Mouse (Mus musculus) limb, embryonic 15.5 days (tissue): Measurements from ENCODE around the gene Borcs6. TPM values are rescaled to one million over a fixed set of nuclear protein-coding genes. Genes with fewer than 3 reads are reported as not detected.
"Not testable (repeated sequence)": the region's sequence is repeated elsewhere in the genome, so short reads cannot be mapped to it uniquely, and the experiment has no call there.

Experiments
- ATAC-seq: fragments of 200-750 bp; cut with Nextera tagmentation; 2 replicates; pipeline ENCODE4 v1.8.0; 2017; ENCODE audit warnings: low read depth, moderate TSS enrichment; ENCODE audit not compliant: insufficient number of reproducible peaks, low FRiP score, low TSS enrichment
- H3K27ac ChIP-seq: fragments of 300-500 bp; sonication (generic); 2 replicates; pipeline ENCODE4 v1.5.1; 2015; ENCODE audit warnings: moderate library complexity, mild to moderate bottlenecking, inconsistent platforms
- H3K27me3 ChIP-seq: fragments of 300-500 bp; sonication (generic); 2 replicates; pipeline ENCODE4 v1.6.1; 2015; ENCODE audit warnings: inconsistent platforms
- H3K36me3 ChIP-seq: fragments of 300-500 bp; sonication (generic); 2 replicates; pipeline ENCODE4 v1.6.1; 2015; ENCODE audit warnings: inconsistent platforms
- H3K4me1 ChIP-seq: fragments of 300-500 bp; sonication (generic); 2 replicates; pipeline ENCODE4 v1.6.1; 2015; ENCODE audit warnings: inconsistent platforms
- H3K4me2 ChIP-seq: fragments of 300-500 bp; sonication (generic); 2 replicates; pipeline ENCODE4 v1.6.1; 2015; ENCODE audit warnings: mild to moderate bottlenecking, inconsistent platforms
- H3K4me3 ChIP-seq: fragments of 300-500 bp; sonication (generic); 2 replicates; pipeline ENCODE4 v1.5.1; 2015; ENCODE audit warnings: mild to moderate bottlenecking, inconsistent platforms
- H3K9ac ChIP-seq: fragments of 300-500 bp; sonication (generic); 2 replicates; pipeline ENCODE4 v1.6.1; 2015; ENCODE audit warnings: inconsistent platforms
- H3K9me3 ChIP-seq: fragments of 300-500 bp; sonication (generic); 2 replicates; pipeline ENCODE4 v1.6.1; 2016; ENCODE audit warnings: inconsistent platforms
- WGBS: fragments of 180-500 bp; shearing (Covaris S2); methylation state at CpG from one replicate; pipeline ENCODE4 v1.1.7; 2015; 5-methylcytosine and 5-hydroxymethylcytosine counted together
- polyA plus RNA-seq: library from polyadenylated mRNA; unstranded; fragments of >200 nt; fragmentation: Nextera tagmentation; extraction: Ambion mirVana; gene quantifications from 2 replicates; pipeline ENCODE4 v1.2.1, GENCODE M21; 2015

The Borcs6 gene
- 12.9 and 13.7 TPM in 2 replicates for polyA plus RNA-seq

DNA sequence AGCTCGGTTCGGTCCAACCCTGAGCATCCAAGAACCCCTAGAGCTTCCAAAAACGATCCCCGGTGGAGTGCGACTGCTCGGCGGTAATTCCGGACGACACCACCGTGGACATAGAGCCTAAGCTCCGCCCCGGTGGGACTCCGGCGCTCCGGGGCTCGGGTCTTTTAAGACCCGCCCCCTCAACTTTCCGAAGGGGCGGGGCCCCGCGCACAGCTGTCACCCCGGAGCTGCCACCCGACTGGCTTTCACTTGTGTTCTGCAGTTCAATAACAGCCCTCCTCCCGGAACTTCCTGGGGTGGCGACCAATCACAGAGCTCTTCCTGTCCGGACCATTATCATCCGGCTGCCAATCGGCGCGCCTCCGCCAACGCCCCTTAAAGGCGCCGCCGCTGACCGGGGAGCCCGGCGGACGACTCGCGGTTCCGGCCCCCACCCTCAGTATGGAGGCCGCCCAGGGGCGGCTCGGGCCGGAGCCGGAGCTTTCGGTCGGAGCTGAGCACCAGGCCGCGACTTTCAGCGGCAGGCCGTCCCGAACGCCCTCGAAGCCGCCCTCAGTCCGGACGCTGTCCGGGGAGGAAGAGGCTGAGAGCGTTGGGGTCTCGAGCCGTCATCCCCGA lies at the start of gene Borcs6:
TSS of gene Borcs6 (plus strand) at position 361 of the 618 bp plus-strand sequence.
- H3K9me3 ChIP-seq: no peaks in the 10 kb centered on the region
- H3K4me3 ChIP-seq: peak within 1 kb of the TSS; percentile 96
- peak within 1 kb of the TSS; percentile 93 for H3K4me2 ChIP-seq
- H3K27ac ChIP-seq: peak within 1 kb of the TSS; percentile 95
- no peaks in the 10 kb centered on the region for H3K27me3 ChIP-seq
- peak; percentile 91 for ATAC-seq
- peak within 1 kb of the TSS; percentile 86 for H3K9ac ChIP-seq
- WGBS: under 1% methylated on average over 64 of the region's 64 CpGs
- H3K36me3 ChIP-seq: no peaks in the 10 kb centered on the region
- peaks cover 33% of the 10 kb centered on the region for H3K4me1 ChIP-seq

DNA sequence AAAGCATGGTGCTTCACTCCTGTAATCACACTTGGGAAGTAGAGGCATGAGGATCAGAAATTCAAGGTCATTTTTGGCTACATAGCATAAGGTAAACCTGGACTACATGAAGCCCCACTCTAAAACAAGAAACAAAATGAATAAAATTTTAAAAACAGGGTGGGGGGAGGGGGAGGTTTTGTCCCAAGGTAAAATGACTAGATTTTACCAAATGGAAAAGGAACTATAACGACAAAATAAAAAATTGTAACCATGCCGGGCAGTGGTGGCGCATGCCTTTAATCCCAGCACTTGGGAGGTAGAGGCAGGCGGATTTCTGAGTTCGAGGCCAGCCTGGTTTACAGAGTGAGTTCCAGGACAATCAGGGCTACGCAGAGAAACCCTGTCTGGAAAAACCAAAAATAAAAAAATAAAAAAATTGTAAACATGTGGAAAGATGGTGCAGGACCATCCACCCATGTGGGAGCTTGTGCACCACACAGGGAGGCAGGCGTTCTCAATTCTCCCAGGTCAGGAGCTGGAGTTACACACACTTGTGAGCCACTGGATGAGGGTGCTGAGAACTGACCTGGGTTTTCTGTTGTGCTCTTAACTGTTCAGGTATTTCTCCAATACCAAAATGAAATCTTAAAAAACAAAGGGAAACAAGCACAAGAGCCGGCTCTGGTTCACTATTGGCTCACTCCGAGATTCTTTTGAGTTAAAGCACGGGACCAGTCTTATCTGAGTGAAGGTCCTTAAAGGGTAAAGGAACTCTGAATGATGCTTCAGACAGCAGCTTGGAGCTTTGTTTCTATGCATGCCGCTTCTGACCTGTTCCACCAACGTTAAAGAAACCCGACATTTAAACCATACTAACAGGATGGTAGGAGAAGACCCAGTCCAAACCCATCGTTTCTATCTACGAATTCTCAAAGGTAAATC lies 48.9 kb upstream of the Borcs6 start:
- no peak overlapping the region for H3K9ac ChIP-seq
- H3K4me1 ChIP-seq: peaks cover 25% of the 10 kb centered on the region
- no peak overlapping the region for H3K27ac ChIP-seq
- 86% methylated on average over 15 of the region's 15 CpGs for WGBS
- no peak for ATAC-seq
- no peak overlapping the region; the same call in 1 of the 2 replicates for H3K4me2 ChIP-seq
- no peaks in the 10 kb centered on the region for H3K27me3 ChIP-seq
- no peak overlapping the region for H3K4me3 ChIP-seq
- H3K9me3 ChIP-seq: no peaks in the 10 kb centered on the region
- no peaks in the 10 kb centered on the region for H3K36me3 ChIP-seq

DNA sequence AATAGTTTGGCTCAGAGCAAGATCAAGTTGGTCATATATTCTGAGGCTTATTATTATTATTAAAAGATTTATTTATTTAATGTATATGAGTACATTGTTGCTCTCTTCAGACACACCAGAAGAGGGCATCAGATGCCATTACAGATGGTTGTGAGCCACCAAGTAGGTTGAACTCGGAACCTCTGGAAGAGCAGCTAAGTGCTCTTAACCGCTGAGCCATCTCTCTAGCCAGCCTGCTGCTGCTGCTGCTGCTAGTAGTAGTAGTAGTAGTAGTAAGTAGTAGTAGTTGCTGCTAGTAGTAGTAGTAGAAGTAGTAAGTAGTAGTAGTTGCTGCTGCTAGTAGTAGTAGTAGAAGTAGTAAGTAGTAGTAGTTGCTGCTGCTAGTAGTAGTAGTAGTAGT lies 48.1 kb upstream of the Borcs6 start:
- not testable (repeated sequence) for ATAC-seq, H3K9me3 ChIP-seq, H3K9ac ChIP-seq, H3K36me3 ChIP-seq, H3K27me3 ChIP-seq
- peaks cover 25% of the 10 kb centered on the region for H3K4me1 ChIP-seq
- peak overlapping the region; percentile 56 for H3K4me3 ChIP-seq
- H3K27ac ChIP-seq: peak overlapping the region; percentile 83; the same call in 1 of the 2 replicates
- peak overlapping the region; percentile 81 for H3K4me2 ChIP-seq
- WGBS: 67% methylated on average over 2 of the region's 2 CpGs

DNA sequence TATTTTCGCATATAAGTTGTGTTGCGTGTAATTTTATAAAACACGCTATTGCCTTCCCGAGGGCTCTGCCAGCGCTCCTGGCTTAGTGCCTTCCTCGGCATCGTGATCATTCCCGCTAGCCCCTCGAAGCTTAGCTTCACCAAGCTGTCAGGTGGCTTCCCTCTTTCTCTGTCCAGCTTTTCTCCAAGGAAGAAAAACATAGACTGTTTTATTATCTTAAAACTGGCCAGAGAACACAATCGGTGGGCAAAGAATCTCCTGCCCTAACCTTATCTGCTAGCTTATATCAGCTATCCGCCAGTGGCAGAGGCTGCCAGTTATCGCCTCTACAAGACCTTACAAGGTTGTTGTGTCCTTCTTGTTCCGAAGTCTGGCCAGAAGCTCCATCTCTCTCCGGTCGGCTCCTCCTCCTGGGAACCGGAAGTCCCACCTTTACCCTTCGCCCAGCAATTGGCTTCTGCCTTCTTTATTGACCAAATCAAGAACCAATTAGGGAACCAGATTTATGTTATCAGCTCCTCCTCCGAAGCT lies 47.4 kb upstream of the Borcs6 start:
- Histone ChIP-seq H3K4me1 (peaks cover 31% of the 10 kb centered on the region), H3K9me3 (no peaks in the 10 kb centered on the region), H3K36me3 (no peaks in the 10 kb centered on the region), H3K4me3 (peak overlapping the region; percentile 56), H3K4me2 (peak overlapping the region; percentile 81), H3K27ac (peak overlapping the region; percentile 83), H3K9ac (peak overlapping the region; percentile 56), H3K27me3 (no peaks in the 10 kb centered on the region)
- 1% methylated on average over 18 of the region's 18 CpGs for WGBS
- ATAC-seq: peak; percentile 68; the same call in 1 of the 2 replicates

DNA sequence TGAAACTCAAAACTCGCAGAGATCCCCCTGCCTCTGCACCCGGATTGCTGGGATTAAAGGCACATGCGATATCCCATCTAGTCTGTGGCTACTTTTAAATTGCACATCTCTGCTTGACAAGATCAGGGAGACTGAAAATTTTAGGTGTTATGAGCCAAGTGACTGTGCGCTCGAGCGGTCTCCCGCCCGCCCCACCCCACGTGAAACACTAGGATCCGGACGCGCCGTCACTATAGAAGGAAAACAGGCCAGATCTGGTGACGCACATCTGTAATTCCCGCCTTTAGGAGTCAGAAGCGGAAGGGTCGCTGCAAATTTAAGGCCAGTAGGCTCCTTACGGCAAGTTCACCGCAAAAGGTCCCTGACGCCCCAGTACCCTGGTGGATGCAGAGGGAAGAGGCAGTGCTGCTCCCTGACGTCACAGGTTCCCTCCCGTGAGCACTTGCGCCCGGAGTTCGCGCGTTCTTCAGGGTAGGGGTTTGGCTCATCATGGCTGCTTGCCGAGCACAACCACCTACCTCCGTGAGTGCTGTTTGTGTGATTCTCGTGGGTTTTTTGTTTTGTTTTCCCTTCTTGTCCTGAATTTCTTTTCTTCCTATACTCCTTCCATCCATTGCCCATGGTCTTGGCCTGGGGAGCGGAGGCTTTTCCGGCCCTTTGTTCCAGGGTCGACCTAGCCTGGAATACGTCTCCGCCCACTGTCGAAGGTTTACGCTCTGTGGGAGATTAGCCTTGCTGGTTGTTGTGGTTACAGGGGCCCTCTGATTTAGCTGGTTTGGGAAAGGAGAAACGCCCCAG lies 43.7 kb upstream of the Borcs6 start, which contains the start of gene Ctc1:
TSS of gene Ctc1 (plus strand) at position 268 of the 798 bp plus-strand sequence.
- WGBS: 2% methylated on average over 38 of the region's 38 CpGs
- Histone ChIP-seq H3K9me3 (no peaks in the 10 kb centered on the region), H3K27ac (peak within 1 kb of the TSS; percentile 95), H3K4me3 (peak within 1 kb of the TSS; percentile 59), H3K27me3 (no peaks in the 10 kb centered on the region), H3K9ac (peak within 1 kb of the TSS; percentile 82), H3K4me2 (peak within 1 kb of the TSS; percentile 61), H3K4me1 (peaks cover 23% of the 10 kb centered on the region), H3K36me3 (peaks cover 2% of the 10 kb centered on the region; the same call in 1 of the 2 replicates)
- peak; percentile 95 for ATAC-seq

DNA sequence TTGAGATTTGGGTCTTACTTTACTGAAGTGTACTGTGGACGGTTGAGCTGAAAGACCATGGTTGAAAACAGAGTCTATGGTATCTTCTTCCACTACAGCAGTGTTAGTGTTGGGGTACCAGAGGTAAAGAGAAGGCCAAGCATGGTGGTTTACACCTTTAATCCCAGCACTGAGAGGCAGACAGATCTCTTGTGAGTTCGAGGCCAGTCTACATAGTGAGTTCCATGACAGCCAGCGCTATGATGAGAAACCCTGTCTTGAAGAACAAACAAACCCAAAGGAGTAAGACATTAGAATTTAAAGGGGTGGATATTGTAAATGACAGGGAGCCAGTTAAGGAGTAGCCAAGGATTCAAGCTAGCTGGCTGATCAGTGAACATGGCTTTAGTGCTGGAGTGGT lies 42.8 kb upstream of the Borcs6 start:
- H3K9ac ChIP-seq: peak overlapping the region; percentile 82
- no peaks in the 10 kb centered on the region for H3K27me3 ChIP-seq
- H3K4me1 ChIP-seq: peaks cover 14% of the 10 kb centered on the region
- peak overlapping the region; percentile 95 for H3K27ac ChIP-seq
- H3K36me3 ChIP-seq: peaks cover 10% of the 10 kb centered on the region; the same call in 1 of the 2 replicates
- WGBS: 66% methylated on average over 3 of the region's 3 CpGs
- H3K4me2 ChIP-seq: peak overlapping the region; percentile 61
- peak overlapping the region; percentile 59 for H3K4me3 ChIP-seq
- no peaks in the 10 kb centered on the region for H3K9me3 ChIP-seq
- ATAC-seq: no peak

DNA sequence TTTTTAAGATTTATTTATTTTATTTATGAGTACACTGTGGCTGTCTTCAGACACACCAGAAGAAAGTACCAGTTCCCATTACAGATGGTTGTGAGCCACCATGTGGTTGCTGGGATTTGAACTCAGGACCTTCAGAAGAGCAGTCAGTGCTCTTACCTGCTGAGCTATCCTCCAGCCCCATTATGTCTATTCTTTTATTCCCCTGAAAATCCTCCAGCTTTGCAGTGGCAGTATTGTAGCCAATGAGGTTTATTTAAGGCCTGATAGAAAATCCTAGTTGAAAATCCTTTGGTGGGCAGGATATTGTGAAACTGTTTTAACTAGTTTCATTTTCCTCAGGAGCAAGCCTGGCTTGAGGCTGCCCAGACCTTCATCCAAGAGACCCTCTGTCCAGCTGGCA lies 38.8 kb upstream of the Borcs6 start:
- no peak overlapping the region for H3K9ac ChIP-seq
- no peak overlapping the region for H3K27ac ChIP-seq
- no peaks in the 10 kb centered on the region for H3K27me3 ChIP-seq
- H3K36me3 ChIP-seq: peaks cover 48% of the 10 kb centered on the region
- H3K4me1 ChIP-seq: peaks cover 9% of the 10 kb centered on the region
- H3K4me3 ChIP-seq: no peak overlapping the region
- ATAC-seq: no peak
- no peak overlapping the region for H3K4me2 ChIP-seq
- no peaks in the 10 kb centered on the region for H3K9me3 ChIP-seq

DNA sequence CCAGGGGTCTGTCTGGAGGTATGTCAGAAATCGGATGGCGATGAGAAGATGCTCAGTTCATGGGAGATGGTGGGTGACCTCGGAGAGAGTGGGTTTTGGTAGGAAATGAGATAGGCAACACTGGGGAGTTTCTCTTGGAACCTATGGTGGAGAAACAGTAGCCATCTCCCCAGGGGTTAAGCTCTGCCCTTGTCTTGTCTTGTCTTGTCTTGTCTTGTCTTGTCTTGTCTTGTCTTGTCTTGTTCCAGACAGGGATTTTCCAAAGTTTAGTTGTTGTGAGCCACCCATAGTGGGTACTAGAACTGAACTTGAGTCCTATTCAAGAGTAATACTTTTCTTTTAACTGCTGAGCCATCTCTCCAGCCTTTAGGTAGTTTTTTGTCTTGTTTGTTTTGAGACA lies 33.0 kb upstream of the Borcs6 start:
- no peak overlapping the region for H3K27ac ChIP-seq
- no peak overlapping the region for H3K4me2 ChIP-seq
- no peak overlapping the region for H3K4me3 ChIP-seq
- H3K36me3 ChIP-seq: peaks cover 99% of the 10 kb centered on the region
- no peak for ATAC-seq
- H3K9me3 ChIP-seq: no peaks in the 10 kb centered on the region
- H3K9ac ChIP-seq: no peak overlapping the region
- WGBS: 95% methylated on average over 3 of the region's 3 CpGs
- no peaks in the 10 kb centered on the region for H3K4me1 ChIP-seq
- H3K27me3 ChIP-seq: no peaks in the 10 kb centered on the region

DNA sequence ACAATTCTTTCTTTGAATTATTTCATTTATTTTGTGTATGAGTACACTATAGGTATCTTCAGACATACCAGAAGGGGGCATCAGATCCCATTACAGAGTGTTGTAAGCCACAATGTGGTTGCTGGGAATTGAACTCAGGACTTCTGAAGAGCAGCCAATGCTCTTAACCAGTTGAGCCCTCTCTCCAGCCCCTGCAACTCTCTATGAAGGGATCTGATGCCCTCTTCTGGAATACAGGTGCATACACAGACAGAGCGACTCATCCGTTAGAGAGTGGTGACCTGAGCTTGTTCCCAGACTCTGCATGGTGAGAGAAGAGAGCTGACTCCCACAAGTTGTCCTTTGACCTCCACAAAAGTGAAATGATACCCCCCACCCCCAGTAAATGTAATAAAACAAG lies 30.7 kb upstream of the Borcs6 start:
- peaks cover 96% of the 10 kb centered on the region for H3K36me3 ChIP-seq
- WGBS: 67% methylated on average over 2 of the region's 2 CpGs
- H3K4me2 ChIP-seq: no peak overlapping the region
- no peaks in the 10 kb centered on the region for H3K9me3 ChIP-seq
- H3K4me3 ChIP-seq: no peak overlapping the region
- H3K4me1 ChIP-seq: no peaks in the 10 kb centered on the region
- H3K9ac ChIP-seq: no peak overlapping the region
- no peaks in the 10 kb centered on the region for H3K27me3 ChIP-seq
- no peak for ATAC-seq
- no peak overlapping the region for H3K27ac ChIP-seq

DNA sequence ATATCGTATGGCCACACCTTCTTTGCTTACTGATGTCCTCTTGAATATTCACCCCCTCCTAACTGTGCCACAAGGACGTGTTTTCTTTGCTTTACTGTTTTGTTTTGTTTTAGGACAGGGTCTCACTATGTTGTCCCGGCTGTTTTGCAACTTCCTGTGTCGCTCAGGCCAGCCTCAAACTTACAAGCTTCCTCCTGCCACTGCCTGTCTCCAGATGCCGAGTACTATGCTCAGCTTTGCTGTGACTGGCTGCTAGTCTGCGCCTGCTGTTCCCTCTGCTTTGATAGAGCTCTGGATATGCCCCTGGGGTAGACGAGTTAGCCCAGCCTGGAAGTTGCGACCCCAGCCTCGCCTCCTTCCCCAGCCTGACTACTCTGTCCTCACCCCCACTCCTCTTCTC lies 26.0 kb upstream of the Borcs6 start:
- ATAC-seq: no peak
- 71% methylated on average over 9 of the region's 9 CpGs for WGBS
- H3K27me3 ChIP-seq: no peaks in the 10 kb centered on the region
- no peak overlapping the region for H3K4me3 ChIP-seq
- no peak overlapping the region for H3K9ac ChIP-seq
- H3K27ac ChIP-seq: no peak overlapping the region
- peaks cover 72% of the 10 kb centered on the region for H3K36me3 ChIP-seq
- H3K4me1 ChIP-seq: peaks cover 21% of the 10 kb centered on the region
- no peak overlapping the region for H3K4me2 ChIP-seq
- no peaks in the 10 kb centered on the region for H3K9me3 ChIP-seq

DNA sequence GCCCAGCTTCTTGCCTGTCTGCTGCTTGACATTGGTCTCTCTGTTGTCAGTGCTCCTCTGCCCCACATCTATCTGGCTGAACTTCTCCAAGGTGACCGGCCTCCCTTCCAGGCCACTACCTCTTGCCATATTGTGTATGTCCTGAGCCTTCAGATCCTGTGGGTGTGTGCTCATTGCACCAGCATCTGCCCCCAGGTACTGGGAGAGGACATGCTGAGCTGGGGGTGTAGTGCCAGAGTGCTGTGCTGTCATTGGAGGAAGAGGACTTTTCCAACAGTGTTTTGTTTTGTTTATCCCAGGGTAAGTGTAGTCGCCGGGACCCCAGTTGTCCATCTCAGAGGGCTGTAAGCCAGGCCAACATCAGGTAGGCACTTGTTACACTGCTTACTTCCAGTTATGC lies 24.9 kb upstream of the Borcs6 start:
- Histone ChIP-seq H3K4me3 (no peak overlapping the region), H3K27ac (no peak overlapping the region), H3K36me3 (peaks cover 62% of the 10 kb centered on the region), H3K9ac (no peak overlapping the region), H3K4me2 (no peak overlapping the region), H3K27me3 (no peaks in the 10 kb centered on the region), H3K9me3 (no peaks in the 10 kb centered on the region), H3K4me1 (peaks cover 31% of the 10 kb centered on the region)
- no peak for ATAC-seq
- WGBS: 89% methylated on average over 3 of the region's 3 CpGs
